ENCODE assay signal across 27 mouse cellular contexts in the genomic region with DNA sequence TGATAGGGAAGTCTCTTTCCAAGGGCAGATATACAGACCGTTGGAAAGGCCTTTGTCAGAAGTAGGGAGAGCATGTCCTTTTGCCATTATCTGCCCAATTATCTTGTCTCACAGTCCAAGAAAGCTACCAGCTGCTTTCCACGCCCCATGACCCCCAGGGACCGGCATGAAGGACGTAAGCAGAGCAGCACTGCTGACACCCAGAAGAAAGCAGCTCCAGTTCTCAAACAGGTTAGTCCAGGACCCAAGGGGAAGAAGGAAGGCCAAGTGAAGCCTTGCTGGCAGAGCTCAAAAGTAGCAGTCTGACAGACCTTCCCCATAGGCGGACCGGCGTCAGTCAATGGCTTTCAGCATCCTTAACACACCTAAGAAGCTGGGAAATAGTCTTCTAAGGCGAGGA. TPM values are rescaled to one million over a fixed set of nuclear protein-coding genes. Genes with fewer than 3 reads are reported as not detected.
"Had no signal": no experiment of that assay in that cellular context is flagged by ENCODE, and none has a peak within 500 bp of the region (broad histone marks: within the 10 kb centered on the region; RNA-seq: fewer than 3 reads in every experiment).

No protein-coding gene starts in this region.

- H3K4me1 ChIP-seq: embryonic facial prominence, embryonic 10.5 days; embryonic facial prominence, embryonic 12.5 days; embryonic facial prominence, embryonic 13.5 days; embryonic facial prominence, embryonic 15.5 days; forebrain, embryonic 10.5 days; forebrain, embryonic 12.5 days; forebrain, embryonic 13.5 days; forebrain, embryonic 15.5 days had no signal

- DNase-seq: cerebellum, adult 9-10 months; cerebellum, adult 9-11 months; cerebellum, postnatal 10 days; cerebellum, postnatal 14 days; cerebellum, postnatal 25 days; cerebellum, postnatal 36 days; embryo, embryonic 11 days; forebrain, postnatal 0 days; gastrocnemius, postnatal 10 days; gastrocnemius, postnatal 14 days; gastrocnemius, postnatal 25 days; gastrocnemius, postnatal 36 days; heart, adult 11 months; heart, adult 18-20 months; heart, adult 2 months had no signal

- H3K27ac ChIP-seq: embryonic facial prominence, embryonic 10.5 days; embryonic facial prominence, embryonic 12.5 days; embryonic facial prominence, embryonic 13.5 days; embryonic facial prominence, embryonic 15.5 days; forebrain, embryonic 10.5 days; forebrain, embryonic 12.5 days; forebrain, embryonic 13.5 days; forebrain, embryonic 15.5 days; gastrocnemius, adult 2 months; heart, adult 2 months had no signal

- H3K4me3 ChIP-seq: embryonic facial prominence, embryonic 10.5 days; embryonic facial prominence, embryonic 12.5 days; embryonic facial prominence, embryonic 13.5 days; embryonic facial prominence, embryonic 15.5 days; erythroblast, embryonic 14.5 days; forebrain, embryonic 10.5 days; forebrain, embryonic 12.5 days; forebrain, embryonic 13.5 days; forebrain, embryonic 15.5 days; gastrocnemius, adult 2 months; heart, adult 2 months had no signal

- H3K9ac ChIP-seq: embryonic facial prominence, embryonic 12.5 days; embryonic facial prominence, embryonic 13.5 days; embryonic facial prominence, embryonic 15.5 days; forebrain, embryonic 12.5 days; forebrain, embryonic 13.5 days; forebrain, embryonic 15.5 days; forebrain, postnatal 0 days had no signal

- H3K4me2 ChIP-seq: embryonic facial prominence, embryonic 12.5 days; embryonic facial prominence, embryonic 13.5 days; embryonic facial prominence, embryonic 15.5 days; forebrain, embryonic 12.5 days; forebrain, embryonic 13.5 days; forebrain, embryonic 15.5 days had no signal

- H3K27me3 ChIP-seq: embryonic facial prominence, embryonic 12.5 days; embryonic facial prominence, embryonic 13.5 days; embryonic facial prominence, embryonic 15.5 days; forebrain, embryonic 12.5 days; forebrain, embryonic 13.5 days; forebrain, embryonic 15.5 days had no signal

- ATAC-seq: forebrain, embryonic 13.5 days; forebrain, embryonic 14.5 days; forebrain, embryonic 15.5 days; forebrain, embryonic 16.5 days; forebrain, postnatal 0 days had no signal

- H3K9me3 ChIP-seq: embryonic facial prominence, embryonic 10.5 days; embryonic facial prominence, embryonic 12.5 days; embryonic facial prominence, embryonic 13.5 days; embryonic facial prominence, embryonic 15.5 days; forebrain, embryonic 10.5 days; forebrain, embryonic 12.5 days; forebrain, embryonic 13.5 days; forebrain, embryonic 15.5 days had no signal

RNA-seq across cellular contexts. Expression of gene Xntrpc, which starts 52.1 kb away (rescaled TPM):
- polyA plus RNA-seq: erythroblast, embryonic 14.5 days had no signal
